Mouse (Mus musculus): Measurements from ENCODE around the gene Gm21411.
"Not testable (repeated sequence)": the region's sequence is repeated elsewhere in the genome, so short reads cannot be mapped to it uniquely, and the experiment has no call there.

Gene Gm21411

GRCm38 (mm10) chr4:146909386-146910137, at the start of gene Gm21411:
TSS of gene Gm21411 (minus strand) at chr4:146909590.
- not testable (repeated sequence) for DNase-seq

- not testable (repeated sequence) for DNase-seq
Observed at GRCm38 (mm10) chr4:146941691-146942090, 32.3 kb upstream of the Gm21411 start.

GRCm38 (mm10) chr4:146932311-146933082, 23.1 kb upstream of the Gm21411 start:
- DNase-seq, result no peak

- no peak for DNase-seq
Observed at GRCm38 (mm10) chr4:146915196-146915595, 5.8 kb upstream of the Gm21411 start.

GRCm38 (mm10) chr4:146908131-146908530, 1.3 kb downstream of the Gm21411 start:
- not testable (repeated sequence) for DNase-seq

- not testable (repeated sequence) for DNase-seq
Observed at GRCm38 (mm10) chr4:146904782-146905181, 4.6 kb downstream of the Gm21411 start.

- DNase-seq, result not testable (repeated sequence)
Observed at GRCm38 (mm10) chr4:146903126-146903525, 6.3 kb downstream of the Gm21411 start.
